Mouse (Mus musculus) neutrophil, adult 65 days (primary cell): ENCODE data around the gene Wipi1. TPM values are rescaled to one million over a fixed set of nuclear protein-coding genes. Genes with fewer than 3 reads are reported as not detected.

ENCODE experiments used
- total RNA-seq: library from RNA; stranded (reverse); gene quantifications from 2 replicates; pipeline ENCODE4 v1.2.4, GENCODE M21; 2023

Gene Wipi1
- 39.4 and 47.6 TPM in 2 replicates for total RNA-seq

DNA sequence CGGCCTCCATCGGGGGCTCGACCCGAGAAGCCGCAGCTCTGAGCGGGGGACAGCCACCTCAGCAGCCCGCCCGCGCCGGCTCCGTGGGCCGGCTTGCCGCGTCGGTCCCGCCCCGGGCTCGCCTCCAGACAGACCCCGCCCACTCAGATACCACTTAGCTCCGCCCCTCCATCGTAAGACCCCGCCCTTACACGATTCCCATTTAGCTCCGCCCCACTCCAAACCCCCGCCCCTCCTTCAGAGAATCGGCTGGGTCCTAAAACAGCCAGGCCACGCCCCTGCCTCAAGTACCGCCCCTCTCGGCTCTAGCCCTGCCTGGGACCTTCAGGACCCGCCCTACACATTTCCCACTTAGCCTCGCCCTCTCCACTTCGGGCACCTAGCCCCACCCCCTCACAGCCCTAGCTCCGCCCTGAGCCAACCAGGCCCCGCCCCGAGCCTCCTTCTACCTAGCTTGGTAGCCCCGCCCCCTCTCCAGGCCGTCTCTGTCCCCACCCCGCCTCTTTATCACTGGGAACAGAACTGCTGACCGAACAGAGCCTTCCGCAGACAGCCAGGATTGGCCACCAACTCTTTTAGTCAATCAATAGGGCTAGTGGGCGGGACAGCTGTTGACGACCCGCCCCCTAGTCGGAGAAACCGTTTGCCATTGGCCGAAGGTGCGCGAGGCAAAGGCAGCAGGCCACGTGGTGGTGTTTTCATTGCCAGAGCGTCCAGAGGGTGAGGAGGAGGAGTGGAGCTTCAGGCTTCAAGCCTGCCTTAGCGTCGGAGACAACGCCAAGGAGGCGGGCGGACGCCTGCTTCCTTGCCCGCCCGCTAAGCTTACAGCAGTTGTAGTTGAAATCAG lies at the start of gene Wipi1:
TSS of gene Wipi1 (minus strand) at position 665 of the 847 bp plus-strand sequence.

GRCm38 (mm10) chr11:109649206-109649605 lies 37.4 kb upstream of the Wipi1 start, which contains the start of gene Prkar1a:
Gene Prkar1a, plus strand, starts transcription at chr11:109649405.

Other genes starting within 250 kb of the Wipi1 start
- 99.3 and 137 TPM in 2 replicates for gene Gna13, start 249.1 kb downstream of the Wipi1 start, total RNA-seq
- 0.18 and 0.38 TPM in 2 replicates for gene 9930022D16Rik, start 198.1 kb downstream of the Wipi1 start, total RNA-seq
- gene Amz2, start 186.0 kb downstream of the Wipi1 start, total RNA-seq: 14.2 and 15.7 TPM in 2 replicates
- gene Arsg, start 138.6 kb downstream of the Wipi1 start, total RNA-seq: 44.8 and 65.3 TPM in 2 replicates
- gene Slc16a6, start 138.4 kb downstream of the Wipi1 start, total RNA-seq: 67.6 and 85.6 TPM in 2 replicates
- 185 and 244 TPM in 2 replicates for gene Prkar1a, start 37.4 kb upstream of the Wipi1 start, total RNA-seq
- not detected in 2 replicates for gene Fam20a, start 110.3 kb upstream of the Wipi1 start, total RNA-seq
- not detected in 2 replicates for gene 1700012B07Rik, start 216.1 kb upstream of the Wipi1 start, total RNA-seq